Mouse (Mus musculus) hindbrain, embryonic 12.5 days (tissue): ENCODE results near the gene Stxbp1. TPM values are rescaled to one million over a fixed set of nuclear protein-coding genes. Genes with fewer than 3 reads are reported as not detected.

Experiments used
- ATAC-seq: fragments of 200-750 bp; cut with Nextera tagmentation; 2 replicates; pipeline ENCODE4 v1.8.0; 2017; ENCODE audit warnings: moderate TSS enrichment; ENCODE audit not compliant: low FRiP score
- H3K27ac ChIP-seq: fragments of 300-500 bp; sonication (generic); 2 replicates; pipeline ENCODE4 v1.5.1; 2016; ENCODE audit warnings: mild to moderate bottlenecking
- H3K27me3 ChIP-seq: fragments of 300-500 bp; sonication (generic); 2 replicates; pipeline ENCODE4 v1.6.1; 2016; ENCODE audit warnings: mild to moderate bottlenecking
- H3K36me3 ChIP-seq: fragments of 300-500 bp; sonication (generic); 2 replicates; pipeline ENCODE4 v1.6.1; 2016; ENCODE audit warnings: mild to moderate bottlenecking
- H3K4me1 ChIP-seq: fragments of 300-500 bp; sonication (generic); 2 replicates; pipeline ENCODE4 v1.6.1; 2016
- H3K4me2 ChIP-seq: fragments of 300-500 bp; sonication (generic); replicated peaks from 2 replicates; pipeline ENCODE4 v1.6.1; 2016; ENCODE audit warnings: mild to moderate bottlenecking
- H3K4me3 ChIP-seq: fragments of 300-500 bp; sonication (generic); 2 replicates; pipeline ENCODE4 v1.5.1; 2016; ENCODE audit warnings: mild to moderate bottlenecking
- H3K9ac ChIP-seq: fragments of 300-500 bp; sonication (generic); 2 replicates; pipeline ENCODE4 v1.6.1; 2016; ENCODE audit warnings: mild to moderate bottlenecking, moderate library complexity
- H3K9me3 ChIP-seq: fragments of 300-500 bp; sonication (generic); replicated peaks from 2 replicates; pipeline ENCODE4 v1.6.1; 2016; ENCODE audit warnings: mild to moderate bottlenecking
- WGBS: fragments of 180-500 bp; shearing (Covaris S2); methylation state at CpG from one replicate; pipeline ENCODE4 v1.1.7; 2016; 5-methylcytosine and 5-hydroxymethylcytosine counted together
- polyA plus RNA-seq: library from polyadenylated mRNA; unstranded; fragments of >200 nt; fragmentation: Nextera tagmentation; extraction: Ambion mirVana; gene quantifications from 2 replicates; pipeline ENCODE4 v1.2.1, GENCODE M21; 2016

Gene Stxbp1
- polyA plus RNA-seq, 1 experiment from 2014 or later: 102 TPM

GRCm38 (mm10) chr2:32852156-32852555, 5.1 kb upstream of the Stxbp1 start:
- Histone ChIP-seq H3K9ac (0 out of 2 replicates have a peak overlapping the region, but pooled peaks have one; percentile 23), H3K36me3 (no peaks in the 10 kb centered on the region), H3K4me1 (peaks cover 10% of the 10 kb centered on the region), H3K4me3 (no peak overlapping the region), H3K27ac (no peak overlapping the region), H3K4me2 (peak overlapping the region; percentile 27; the same call in 1 of the 2 replicates), H3K9me3 (no peaks in the 10 kb centered on the region), H3K27me3 (peaks cover 21% of the 10 kb centered on the region)
- 2% methylated on average over 20 of the region's 20 CpGs for WGBS
- no peak for ATAC-seq

- Histone ChIP-seq H3K4me1 (peaks cover 24% of the 10 kb centered on the region), H3K36me3 (no peaks in the 10 kb centered on the region), H3K4me3 (peak overlapping the region; percentile 85), H3K4me2 (peak overlapping the region; percentile 81), H3K9ac (no peak overlapping the region), H3K9me3 (no peaks in the 10 kb centered on the region), H3K27me3 (peaks cover 15% of the 10 kb centered on the region), H3K27ac (0 out of 2 replicates have a peak overlapping the region, but pooled peaks have one; percentile 91)
- 45% methylated on average over 6 of the region's 6 CpGs for WGBS
- ATAC-seq: peak; percentile 59
Measured at GRCm38 (mm10) chr2:32847468-32847821, 400 bp upstream of the Stxbp1 start.

DNA sequence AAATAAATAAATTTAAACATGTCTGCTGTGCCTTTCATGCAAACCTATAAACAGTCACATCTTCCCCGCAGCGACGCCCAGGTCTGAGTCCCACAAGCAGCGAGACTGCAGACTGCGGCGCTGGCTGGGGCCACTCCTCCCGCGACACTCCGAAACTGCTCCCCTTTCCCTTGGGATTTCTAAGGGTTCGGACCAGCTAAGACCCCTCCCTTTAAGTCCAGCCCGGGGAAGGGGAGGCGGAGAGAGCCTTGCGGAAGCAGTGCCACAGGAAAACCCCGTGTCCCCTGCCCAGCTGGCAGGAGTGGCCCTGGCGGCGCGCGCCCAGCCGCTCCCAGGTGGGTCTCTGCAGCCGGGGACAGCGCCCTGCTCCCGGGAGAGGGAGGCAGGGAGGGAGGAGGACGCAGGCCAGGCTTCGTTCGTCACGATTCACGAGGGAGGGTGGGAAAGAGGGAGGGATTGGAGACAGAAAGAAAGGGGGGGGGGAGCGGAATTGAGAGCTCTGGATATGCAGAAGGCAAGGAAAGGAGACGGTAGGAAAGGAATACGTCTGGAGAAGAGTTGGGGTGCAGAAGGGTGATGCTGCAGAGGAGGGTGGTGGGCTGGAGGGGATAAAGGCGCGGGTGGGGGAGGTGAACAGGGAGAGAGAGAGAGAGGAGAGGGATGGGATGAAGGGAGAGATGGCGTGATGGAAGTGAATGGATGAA, 792 bp downstream of the Stxbp1 start:
- ATAC-seq: peak; percentile 57
- Histone ChIP-seq H3K4me2 (peak overlapping the region; percentile 81), H3K4me3 (peak overlapping the region; percentile 85), H3K27ac (peak overlapping the region; percentile 91), H3K4me1 (peaks cover 18% of the 10 kb centered on the region), H3K9ac (peak overlapping the region; percentile 91), H3K36me3 (peaks cover 2% of the 10 kb centered on the region; the same call in 1 of the 2 replicates), H3K27me3 (peaks cover 4% of the 10 kb centered on the region; the same call in 1 of the 2 replicates), H3K9me3 (no peaks in the 10 kb centered on the region)
- under 1% methylated on average over 33 of the region's 33 CpGs for WGBS

GRCm38 (mm10) chr2:32845572-32846100, 1.4 kb downstream of the Stxbp1 start:
- Histone ChIP-seq H3K36me3 (peaks cover 4% of the 10 kb centered on the region; the same call in 1 of the 2 replicates), H3K4me2 (peak overlapping the region; percentile 81), H3K4me3 (peak overlapping the region; percentile 85), H3K4me1 (peaks cover 18% of the 10 kb centered on the region), H3K9me3 (no peaks in the 10 kb centered on the region), H3K27me3 (no peaks in the 10 kb centered on the region), H3K9ac (peak overlapping the region; percentile 91), H3K27ac (0 out of 2 replicates have a peak overlapping the region, but pooled peaks have one; percentile 91)
- 6% methylated on average over 12 of the region's 12 CpGs for WGBS
- ATAC-seq: no peak

DNA sequence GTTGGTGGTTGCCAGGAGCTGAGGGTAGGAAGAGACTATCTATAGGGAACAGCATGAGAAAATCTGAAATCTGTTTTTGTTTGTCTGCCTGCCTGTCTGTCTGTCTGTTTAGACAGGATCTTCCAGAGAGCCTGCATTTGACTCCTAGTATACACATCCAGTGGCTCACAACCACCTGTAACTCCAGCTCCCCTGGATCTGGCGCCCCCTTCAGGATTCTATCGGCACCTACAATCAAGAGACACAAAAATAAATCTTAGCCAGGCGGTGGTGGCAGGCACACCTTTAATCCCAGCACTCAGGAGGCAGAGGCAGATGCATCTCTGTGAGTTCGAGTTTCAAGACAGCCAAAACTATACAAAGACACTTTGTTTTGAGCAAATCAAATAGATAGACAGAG, 4.5 kb downstream of the Stxbp1 start:
- Histone ChIP-seq H3K4me3 (no peak overlapping the region), H3K4me2 (no peak overlapping the region), H3K9me3 (no peaks in the 10 kb centered on the region), H3K36me3 (peaks cover 4% of the 10 kb centered on the region; the same call in 1 of the 2 replicates), H3K9ac (no peak overlapping the region), H3K27ac (no peak overlapping the region), H3K27me3 (no peaks in the 10 kb centered on the region), H3K4me1 (peaks cover 18% of the 10 kb centered on the region)
- ATAC-seq: no peak
- WGBS: 41% methylated on average over 4 of the region's 4 CpGs

DNA sequence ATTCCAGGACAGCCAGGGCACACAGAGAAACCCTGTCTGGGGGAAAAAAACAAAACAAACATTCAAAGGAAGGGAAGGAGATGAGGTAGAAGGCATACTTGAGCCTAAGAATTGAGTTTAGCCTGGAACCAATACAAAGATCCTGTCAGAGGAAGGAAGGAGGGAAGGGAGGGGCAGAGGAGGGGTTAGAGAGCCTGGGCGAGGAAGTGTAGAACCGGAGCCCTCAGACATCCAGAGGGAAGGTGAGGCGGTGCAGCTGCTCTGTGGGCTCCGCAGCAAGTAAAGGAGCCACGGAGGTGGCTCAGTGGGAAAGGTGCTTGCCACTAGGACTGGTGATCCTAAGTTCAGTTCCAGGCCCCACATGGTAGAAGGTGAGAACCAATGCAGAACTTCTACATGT, 5.9 kb downstream of the Stxbp1 start:
- no peak overlapping the region for H3K4me2 ChIP-seq
- H3K27ac ChIP-seq: no peak overlapping the region
- WGBS: 74% methylated on average over 5 of the region's 5 CpGs
- ATAC-seq: no peak
- H3K36me3 ChIP-seq: peaks cover 4% of the 10 kb centered on the region; the same call in 1 of the 2 replicates
- H3K9me3 ChIP-seq: no peaks in the 10 kb centered on the region
- no peak overlapping the region for H3K4me3 ChIP-seq
- H3K9ac ChIP-seq: no peak overlapping the region
- peaks cover 21% of the 10 kb centered on the region for H3K4me1 ChIP-seq
- H3K27me3 ChIP-seq: no peaks in the 10 kb centered on the region

GRCm38 (mm10) chr2:32839261-32839660, 7.8 kb downstream of the Stxbp1 start:
- Histone ChIP-seq H3K27ac (no peak overlapping the region), H3K4me3 (no peak overlapping the region), H3K9me3 (no peaks in the 10 kb centered on the region), H3K4me1 (peaks cover 10% of the 10 kb centered on the region; the same call in 1 of the 2 replicates), H3K4me2 (no peak overlapping the region), H3K27me3 (no peaks in the 10 kb centered on the region), H3K36me3 (peaks cover 4% of the 10 kb centered on the region; the same call in 1 of the 2 replicates), H3K9ac (no peak overlapping the region)
- no peak for ATAC-seq
- 75% methylated on average over 2 of the region's 2 CpGs for WGBS

GRCm38 (mm10) chr2:32838147-32838884, 8.7 kb downstream of the Stxbp1 start:
- Histone ChIP-seq H3K27ac (no peak overlapping the region), H3K27me3 (no peaks in the 10 kb centered on the region), H3K4me2 (no peak overlapping the region), H3K36me3 (peaks cover 4% of the 10 kb centered on the region; the same call in 1 of the 2 replicates), H3K4me3 (no peak overlapping the region), H3K9me3 (no peaks in the 10 kb centered on the region), H3K4me1 (peaks cover 7% of the 10 kb centered on the region; the same call in 1 of the 2 replicates), H3K9ac (no peak overlapping the region)
- 64% methylated on average over 9 of the region's 9 CpGs for WGBS
- no peak for ATAC-seq

DNA sequence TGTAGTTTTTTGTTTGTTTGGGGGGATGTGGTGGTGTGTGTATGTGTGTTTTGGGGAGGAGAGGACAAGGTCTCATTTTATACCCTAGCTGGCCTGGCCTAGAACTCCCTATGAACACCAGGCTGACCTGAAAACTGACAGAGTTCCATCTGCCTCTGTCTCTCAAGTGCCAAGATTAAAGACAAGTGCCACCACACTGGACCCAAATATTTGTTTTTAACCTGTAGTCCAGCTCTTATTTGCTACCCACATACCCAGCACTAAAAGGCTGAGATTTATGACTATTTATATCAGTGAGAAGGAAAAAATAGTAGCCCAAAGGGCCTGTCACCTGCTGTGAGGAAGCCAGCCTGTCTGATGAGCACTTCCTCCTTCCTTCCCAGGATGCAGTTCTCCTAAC, 11.5 kb downstream of the Stxbp1 start:
- H3K27ac ChIP-seq: no peak overlapping the region
- no peak overlapping the region for H3K4me2 ChIP-seq
- H3K4me1 ChIP-seq: peaks cover 12% of the 10 kb centered on the region
- H3K9me3 ChIP-seq: no peaks in the 10 kb centered on the region
- no peak overlapping the region for H3K9ac ChIP-seq
- H3K4me3 ChIP-seq: no peak overlapping the region
- no peaks in the 10 kb centered on the region for H3K36me3 ChIP-seq
- no peak for ATAC-seq
- H3K27me3 ChIP-seq: no peaks in the 10 kb centered on the region

GRCm38 (mm10) chr2:32834496-32834895, 12.5 kb downstream of the Stxbp1 start:
- ATAC-seq: no peak
- Histone ChIP-seq H3K4me2 (no peak overlapping the region), H3K9ac (no peak overlapping the region), H3K4me1 (peaks cover 12% of the 10 kb centered on the region), H3K27me3 (no peaks in the 10 kb centered on the region), H3K36me3 (no peaks in the 10 kb centered on the region), H3K4me3 (no peak overlapping the region), H3K9me3 (no peaks in the 10 kb centered on the region), H3K27ac (0 out of 2 replicates have a peak overlapping the region, but pooled peaks have one; percentile 7)
- WGBS: 59% methylated on average over 7 of the region's 7 CpGs

GRCm38 (mm10) chr2:32828979-32829676, 17.9 kb downstream of the Stxbp1 start:
- H3K36me3 ChIP-seq: no peaks in the 10 kb centered on the region
- no peak for ATAC-seq
- H3K27ac ChIP-seq: no peak overlapping the region
- no peak overlapping the region for H3K4me2 ChIP-seq
- no peaks in the 10 kb centered on the region for H3K27me3 ChIP-seq
- H3K4me3 ChIP-seq: no peak overlapping the region
- 85% methylated on average over 11 of the region's 11 CpGs for WGBS
- no peaks in the 10 kb centered on the region for H3K9me3 ChIP-seq
- peaks cover 10% of the 10 kb centered on the region for H3K4me1 ChIP-seq
- no peak overlapping the region for H3K9ac ChIP-seq

DNA sequence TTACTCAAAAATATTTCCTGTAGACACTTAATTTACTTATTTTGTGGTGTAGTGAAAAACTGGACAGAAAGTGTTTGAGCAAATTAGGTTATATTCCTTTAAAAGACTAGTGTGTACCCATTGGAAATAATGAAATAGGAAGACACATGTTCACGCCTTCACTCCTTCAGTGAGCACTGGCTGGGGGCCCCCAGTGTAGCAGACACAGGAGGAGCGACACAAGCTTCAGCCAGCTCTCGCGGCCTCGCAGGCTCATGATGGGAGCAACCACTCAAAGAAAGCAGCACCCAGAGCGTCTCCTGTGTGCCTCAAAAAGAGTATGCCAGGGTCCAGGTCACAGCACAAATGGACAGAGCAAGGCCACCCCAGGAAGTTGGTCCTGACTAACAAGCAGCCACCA, 21.2 kb downstream of the Stxbp1 start:
- Histone ChIP-seq H3K36me3 (0 out of 2 replicates have a peak, but pooled peaks cover under 1% of the 10 kb centered on the region), H3K4me3 (no peak overlapping the region), H3K9me3 (no peaks in the 10 kb centered on the region), H3K4me1 (peaks cover 21% of the 10 kb centered on the region), H3K27ac (no peak overlapping the region), H3K4me2 (no peak overlapping the region), H3K9ac (no peak overlapping the region), H3K27me3 (no peaks in the 10 kb centered on the region)
- 84% methylated on average over 6 of the region's 6 CpGs for WGBS
- no peak for ATAC-seq
